Mouse (Mus musculus): ENCODE results near the gene Pold3.

- TF ChIP-seq CTCF (IDR thresholded peaks at IDR 0.05) (no peak), EP300 (IDR thresholded peaks at IDR 0.05; ENCODE audit: insufficient read depth, low read depth, low read length) (no peak)
These were observed 15.7 kb upstream of the Pold3 start for GRCm38 (mm10) chr7:100137038-100137437.
